In genomic region chr10:41214083-41214482, GRCm38 (mm10) we compare ENCODE assay signal across 16 mouse cellular contexts.
"Had no signal": no experiment of that assay in that cellular context is flagged by ENCODE, and none has a peak within 500 bp of the region (broad histone marks: within the 10 kb centered on the region; RNA-seq: fewer than 3 reads in every experiment).

No protein-coding gene starts in this region.

- H3K4me2 ChIP-seq: lung, embryonic 15.5 days; midbrain, embryonic 11.5 days had no signal

- H3K36me3 ChIP-seq: lung, embryonic 15.5 days had no signal

- H3K9ac ChIP-seq: lung, embryonic 15.5 days had no signal

- H3K4me1 ChIP-seq: lung, embryonic 15.5 days had no signal

- H3K9me3 ChIP-seq: lung, embryonic 15.5 days had no signal

- H3K4me3 ChIP-seq: left cerebral cortex, adult 2 months; lung, embryonic 15.5 days had no signal

- H3K27me3 ChIP-seq: lung, embryonic 15.5 days had no signal

- H3K27ac ChIP-seq: kidney, postnatal 0 days; left cerebral cortex, adult 2 months; lung, embryonic 15.5 days; stomach, postnatal 0 days had no signal

- DNase-seq: kidney, adult 18-20 months; kidney, adult 9 months; kidney, postnatal 25 days; layer of hippocampus, postnatal 36 days; lung, adult 18-20 months; lung, postnatal 10 days; lung, postnatal 36 days; midbrain, embryonic 14.5 days; right cerebral cortex, postnatal 4 days; thymus, adult 2 months; thymus, postnatal 25 days had no signal
